Mouse (Mus musculus) liver, postnatal 0 days (tissue): Measurements from ENCODE around the gene Cog5.

Experiments
- CTCF ChIP-seq: sonication (generic); IDR thresholded peaks from 2 replicates; pipeline ENCODE4 v1.5.1; 2016; ENCODE audit warnings: antibody characterized with exemption, low read depth
- EP300 ChIP-seq: IDR thresholded peaks from 2 replicates; pipeline ENCODE4 v1.6.1; 2016; ENCODE audit warnings: antibody characterized with exemption, low read depth, mild to moderate bottlenecking

- TF ChIP-seq CTCF = no peak
- no peak for TF ChIP-seq EP300
These were observed 289.7 kb downstream of the Cog5 start for GRCm38 (mm10) chr12:31944405-31944804.
